Mouse (Mus musculus) cerebellum, adult 18-20 months (tissue): ENCODE data around the gene Maco1.
"Not testable (repeated sequence)": the region's sequence is repeated elsewhere in the genome, so short reads cannot be mapped to it uniquely, and the experiment has no call there.

Experiments
- DNase-seq, 2 experiments: peaks; one replicate each; pipeline ENCODE4 v3.0.0; 2021

Gene Maco1

DNA sequence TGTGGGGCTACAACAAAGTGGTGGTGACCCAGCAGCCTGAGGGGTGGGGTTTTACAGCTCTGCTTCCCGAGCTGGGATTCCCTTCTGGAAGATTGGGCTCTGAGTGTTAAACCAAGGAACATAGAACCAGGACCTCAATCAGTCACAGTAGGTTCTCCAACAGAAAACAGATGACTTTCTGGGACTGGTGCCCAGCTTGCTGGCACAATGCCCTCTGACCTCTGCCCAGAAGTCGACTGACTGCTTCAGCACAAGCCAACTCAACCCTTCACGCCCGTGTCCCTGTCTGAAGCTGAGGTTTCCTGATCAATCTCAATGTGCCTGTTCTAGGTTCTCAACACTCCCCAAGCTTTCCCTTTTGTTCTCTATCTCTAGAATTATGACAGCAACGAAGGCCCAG, 48.4 kb downstream of the Maco1 start:
- DNase-seq = peak; percentile 69 to 71

GRCm38 (mm10) chr4:134802765-134803164, 50.4 kb downstream of the Maco1 start:
- DNase-seq = no peak

GRCm38 (mm10) chr4:134802155-134802554, 51.0 kb downstream of the Maco1 start:
- no peak for DNase-seq

GRCm38 (mm10) chr4:134800693-134801092, 52.5 kb downstream of the Maco1 start:
- DNase-seq = no peak

- DNase-seq = no peak
Measured at GRCm38 (mm10) chr4:134800098-134800497, 53.0 kb downstream of the Maco1 start.

DNA sequence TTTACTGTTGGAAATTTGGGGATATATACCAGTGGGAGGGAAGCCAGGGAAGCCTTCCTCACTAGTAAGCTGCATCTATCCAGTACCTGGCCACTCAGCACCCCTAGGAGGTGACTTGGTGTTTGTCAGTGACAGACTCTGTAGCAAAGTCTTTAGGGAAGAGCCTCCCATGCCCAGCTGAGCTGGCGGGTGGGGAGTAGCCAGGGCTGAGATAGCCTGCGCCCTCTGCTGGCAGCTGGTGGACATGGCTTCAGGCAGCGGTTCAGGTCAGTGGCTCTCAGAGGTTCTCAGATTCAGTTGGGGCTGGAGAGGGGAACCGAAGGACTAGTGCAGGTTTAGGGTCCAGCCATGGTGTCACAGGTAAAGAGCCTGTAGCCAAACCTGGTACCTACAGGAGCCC, 53.9 kb downstream of the Maco1 start:
- peak; percentile 71 to 82 for DNase-seq

GRCm38 (mm10) chr4:134798861-134799260, 54.3 kb downstream of the Maco1 start:
- no peak for DNase-seq

GRCm38 (mm10) chr4:134797621-134798020, 55.5 kb downstream of the Maco1 start:
- DNase-seq = no peak

- DNase-seq = peak; percentile 65 to 69
Measured at GRCm38 (mm10) chr4:134796581-134797361, 56.4 kb downstream of the Maco1 start.

DNA sequence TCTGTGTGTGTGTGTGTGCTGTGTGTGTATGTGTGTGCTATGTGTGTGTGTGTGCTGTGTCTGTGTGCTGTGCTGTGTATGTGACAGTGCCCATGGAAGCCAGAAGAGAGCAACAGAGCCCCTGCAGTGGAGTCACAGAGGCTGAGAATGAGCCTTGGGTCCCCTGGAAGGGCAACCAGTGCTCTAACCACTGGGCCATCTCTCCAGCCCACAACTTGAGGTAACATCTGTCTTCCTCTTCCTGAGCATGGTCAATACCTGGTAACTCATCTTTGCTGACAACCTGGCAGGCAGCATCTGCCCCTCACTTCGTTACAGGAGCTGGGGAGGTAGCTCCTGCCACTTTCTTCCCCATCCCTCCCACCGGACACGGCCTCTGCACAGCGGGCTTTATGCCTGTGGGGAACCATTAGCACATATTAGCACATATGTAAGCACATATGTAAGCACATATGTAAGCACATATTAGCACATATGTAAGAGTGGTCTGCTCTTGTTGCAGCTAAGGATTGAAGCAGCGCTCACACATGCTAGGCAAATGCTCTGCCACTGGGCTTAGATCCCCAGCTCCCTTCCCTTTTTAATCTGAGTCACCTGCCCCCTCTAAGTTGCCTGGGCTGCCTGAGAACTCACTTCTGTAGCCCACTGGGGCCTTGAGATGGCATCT, 57.2 kb downstream of the Maco1 start:
- DNase-seq = no peak

GRCm38 (mm10) chr4:134794959-134795358, 58.2 kb downstream of the Maco1 start:
- DNase-seq = not testable (repeated sequence)

- peak; percentile 48 to 78 for DNase-seq
Measured at GRCm38 (mm10) chr4:134793213-134793956, 59.8 kb downstream of the Maco1 start.

- no peak for DNase-seq
Measured at GRCm38 (mm10) chr4:134791731-134792130, 61.4 kb downstream of the Maco1 start.

- DNase-seq = no peak
Measured at GRCm38 (mm10) chr4:134786946-134787345, 66.2 kb downstream of the Maco1 start.

GRCm38 (mm10) chr4:134784701-134785100, 68.4 kb downstream of the Maco1 start:
- DNase-seq = no peak

DNA sequence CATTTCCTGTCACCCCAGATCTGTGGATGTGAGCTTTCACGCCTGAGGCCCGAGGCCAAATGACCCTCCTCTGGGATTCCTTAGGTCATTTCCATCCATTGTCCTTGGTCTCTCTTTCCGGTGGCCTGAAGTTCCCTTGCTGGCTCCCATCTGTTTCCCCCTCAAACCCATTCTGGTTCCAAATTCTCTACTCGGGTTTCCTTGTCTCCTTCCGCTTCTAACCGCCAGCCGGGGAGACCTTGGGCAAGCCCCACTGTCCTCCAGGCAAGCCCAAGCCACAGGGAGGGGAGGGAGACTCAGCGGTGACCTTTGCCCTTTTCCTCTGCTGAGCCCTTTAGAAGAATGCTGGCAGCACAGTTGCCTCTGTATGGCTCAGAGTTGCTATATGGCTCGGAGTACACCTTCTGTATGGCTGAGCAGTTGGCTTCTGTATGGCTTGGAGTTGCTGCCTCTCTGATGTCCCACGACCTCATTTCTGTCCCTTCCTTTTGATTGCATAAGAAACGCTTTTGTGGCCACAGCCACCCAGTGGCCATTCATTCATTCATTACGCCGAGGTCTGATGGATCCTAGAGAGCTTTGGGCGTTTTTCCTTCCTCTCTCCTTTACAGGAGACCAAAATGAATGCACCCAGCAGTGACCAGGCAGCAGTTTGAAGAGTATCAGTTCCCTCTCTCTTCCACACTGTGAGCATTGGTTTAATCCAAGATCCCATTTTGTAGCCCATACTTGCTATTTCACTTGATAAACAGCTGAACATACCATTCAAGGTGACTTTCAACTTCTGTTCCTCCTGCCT, 73.8 kb downstream of the Maco1 start:
- no peak for DNase-seq

DNA sequence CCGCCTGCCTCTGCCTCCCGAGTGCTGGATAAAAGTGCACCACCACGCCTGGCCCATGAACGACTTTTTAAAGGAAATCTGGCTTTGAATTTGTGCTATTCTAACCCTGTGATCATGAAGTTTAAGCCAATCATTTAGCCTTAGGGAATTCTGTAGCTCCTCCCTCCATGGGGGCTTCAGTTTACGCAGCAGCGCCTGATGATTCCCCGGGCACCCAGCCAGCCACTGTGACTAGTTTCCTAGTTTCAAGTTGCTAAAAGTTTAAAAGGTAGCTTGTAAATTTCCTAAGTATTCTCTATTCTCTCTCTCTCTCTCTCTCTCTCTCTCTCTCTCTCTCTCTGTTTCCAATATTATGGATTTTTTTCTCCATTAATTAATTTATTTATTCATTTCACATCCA, 76.9 kb downstream of the Maco1 start:
- no peak for DNase-seq

DNA sequence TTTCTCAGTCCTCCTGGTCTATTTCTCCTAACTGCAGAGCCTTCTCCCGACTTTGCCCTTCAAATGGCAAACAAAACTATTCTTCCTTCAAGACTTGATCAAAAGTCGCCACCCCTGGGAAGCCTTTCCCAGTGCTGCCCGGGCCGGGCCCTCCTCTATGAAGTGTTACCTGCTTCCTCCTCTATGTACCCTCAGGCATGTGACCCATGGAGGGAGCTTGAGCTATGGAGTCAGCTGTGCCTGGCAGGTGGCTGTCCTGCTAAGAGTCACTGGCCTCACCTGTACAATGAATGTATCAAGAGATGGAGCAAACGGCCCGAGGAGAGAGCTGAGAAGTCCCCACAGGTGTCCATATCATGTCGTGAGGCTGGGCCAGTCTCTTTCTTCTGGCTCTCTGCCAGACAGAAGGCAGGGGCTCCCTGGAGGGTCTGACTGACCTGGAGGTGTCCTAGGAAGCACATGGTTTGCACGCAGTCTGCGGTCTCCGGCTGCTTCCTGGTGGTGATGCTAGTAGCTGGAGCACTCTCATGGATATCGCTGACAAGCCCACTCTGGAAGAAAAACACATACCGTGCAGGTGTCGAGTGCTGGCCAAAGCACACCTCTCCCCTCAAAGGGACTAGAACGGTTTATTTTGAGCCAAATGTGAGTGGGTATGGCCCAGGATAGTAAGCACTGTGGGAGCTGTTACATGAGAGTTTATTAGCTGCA, 77.8 kb downstream of the Maco1 start:
- no peak for DNase-seq

DNA sequence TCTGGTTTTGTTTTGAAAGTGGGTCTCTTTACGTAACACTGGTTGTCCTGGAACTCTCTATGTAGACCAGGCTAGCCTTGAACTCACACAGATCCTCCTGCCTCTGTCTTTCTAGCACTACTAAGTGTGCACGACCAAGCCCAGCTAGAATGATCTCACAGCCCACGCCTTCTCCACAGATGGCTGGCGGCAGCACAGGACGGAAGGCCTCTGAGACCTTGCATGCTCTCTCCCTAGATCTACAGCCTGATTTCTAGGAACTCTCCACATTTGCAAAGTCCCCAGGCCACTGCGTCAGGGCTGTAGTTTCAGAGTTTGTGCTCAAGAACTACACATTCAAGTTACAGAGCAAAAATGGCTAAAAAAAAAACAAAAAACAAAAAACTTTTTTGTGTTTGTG, 79.0 kb downstream of the Maco1 start:
- no peak for DNase-seq

DNA sequence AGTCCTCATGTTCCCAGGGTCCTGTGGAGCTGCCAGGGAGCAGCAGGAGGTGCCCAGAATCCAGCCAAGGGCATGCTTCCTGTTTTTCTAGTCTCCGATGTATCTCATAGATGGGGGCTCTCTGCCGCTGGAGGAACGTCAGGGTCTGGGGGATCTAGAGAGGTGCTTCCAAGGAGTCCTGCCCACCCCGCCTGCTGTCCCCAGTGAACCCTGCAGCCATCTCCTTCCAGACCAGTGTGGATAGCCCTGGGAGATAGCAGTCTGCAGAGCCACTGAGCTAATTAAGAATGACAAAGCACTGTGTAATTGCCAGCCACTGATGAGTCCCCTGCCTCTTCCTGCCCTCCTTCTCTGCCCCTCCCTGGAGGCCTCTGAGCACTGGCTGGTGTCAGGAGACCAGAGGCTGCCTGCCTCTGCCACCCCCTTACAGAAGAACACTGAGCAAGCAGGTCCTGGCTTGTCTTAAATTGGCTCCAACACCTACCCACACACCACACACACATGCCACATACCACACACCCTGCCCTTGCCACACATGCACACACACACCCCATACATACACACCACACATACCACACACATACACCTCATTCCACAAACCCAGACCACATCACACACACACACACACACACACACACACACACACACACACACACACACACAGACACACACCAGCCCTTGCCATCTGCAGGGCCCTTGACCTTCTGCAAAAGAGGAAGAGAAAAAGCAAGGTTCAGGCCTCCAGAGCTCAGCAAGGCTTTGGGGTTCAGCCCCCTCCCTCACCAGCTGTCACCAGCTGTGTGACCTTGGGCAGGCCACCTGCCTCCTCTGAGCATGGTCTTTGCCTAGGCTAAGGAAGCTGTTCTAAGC, 80.1 kb downstream of the Maco1 start:
- DNase-seq = peak; percentile 34 to 48

GRCm38 (mm10) chr4:134769891-134770290, 83.3 kb downstream of the Maco1 start:
- DNase-seq = peak; percentile 73 to 80
